Mouse (Mus musculus) myocyte (in vitro differentiated cells): ENCODE data around the gene Fgf9.

Source experiments
- E2F4 ChIP-seq: IDR thresholded peaks from one replicate; pipeline ENCODE4 v1.6.1; 2011; ENCODE audit warnings: mild to moderate bottlenecking, control low read depth, moderate library complexity; ENCODE audit not compliant: insufficient read depth
- MAX ChIP-seq: IDR thresholded peaks from one replicate; pipeline ENCODE4 v1.6.1; 2011; ENCODE audit warnings: low read depth, mild to moderate bottlenecking, control low read depth
- MYOD1 ChIP-seq, 3 experiments: IDR thresholded peaks; one replicate each; pipeline ENCODE4 v1.6.1; 2011; ENCODE audit warnings: control low read depth in 2 of 3, low read depth in 2 of 3, mild to moderate bottlenecking in 2 of 3, moderate library complexity in 1 of 3; ENCODE audit not compliant: insufficient read length in 2 of 3, control insufficient read depth in 1 of 3
- MYOG ChIP-seq, 3 experiments: IDR thresholded peaks; one replicate each; pipeline ENCODE4 v1.6.1; 2011; ENCODE audit warnings: control low read depth in 2 of 3, low read depth in 2 of 3, mild to moderate bottlenecking in 2 of 3; ENCODE audit not compliant: insufficient read length in 2 of 3, control insufficient read depth in 1 of 3, insufficient read depth in 1 of 3
- POLR2A ChIP-seq: IDR thresholded peaks from one replicate; pipeline ENCODE4 v1.6.1; 2011; ENCODE audit warnings: low read depth, mild to moderate bottlenecking, control low read depth, moderate library complexity; ENCODE audit not compliant: insufficient read length
- POLR2AphosphoS2 ChIP-seq: IDR thresholded peaks from one replicate; pipeline ENCODE4 v1.6.1; 2011; ENCODE audit warnings: low read depth, control low read depth; ENCODE audit not compliant: insufficient read length
- REST ChIP-seq: IDR thresholded peaks from one replicate; pipeline ENCODE4 v1.6.1; 2011; ENCODE audit warnings: mild to moderate bottlenecking, control low read depth, moderate library complexity; ENCODE audit not compliant: insufficient read depth, insufficient read length
- SRF ChIP-seq: IDR thresholded peaks from one replicate; pipeline ENCODE4 v1.6.1; 2011; ENCODE audit warnings: low read depth; ENCODE audit not compliant: control insufficient read depth, insufficient read length
- TCF12 ChIP-seq: IDR thresholded peaks from one replicate; pipeline ENCODE4 v1.6.1; 2011; ENCODE audit warnings: mild to moderate bottlenecking, control low read depth; ENCODE audit not compliant: poor library complexity, insufficient read depth, severe bottlenecking
- USF1 ChIP-seq: IDR thresholded peaks from one replicate; pipeline ENCODE4 v1.6.1; 2011; ENCODE audit warnings: low read depth, mild to moderate bottlenecking, control low read depth, moderate library complexity

DNA sequence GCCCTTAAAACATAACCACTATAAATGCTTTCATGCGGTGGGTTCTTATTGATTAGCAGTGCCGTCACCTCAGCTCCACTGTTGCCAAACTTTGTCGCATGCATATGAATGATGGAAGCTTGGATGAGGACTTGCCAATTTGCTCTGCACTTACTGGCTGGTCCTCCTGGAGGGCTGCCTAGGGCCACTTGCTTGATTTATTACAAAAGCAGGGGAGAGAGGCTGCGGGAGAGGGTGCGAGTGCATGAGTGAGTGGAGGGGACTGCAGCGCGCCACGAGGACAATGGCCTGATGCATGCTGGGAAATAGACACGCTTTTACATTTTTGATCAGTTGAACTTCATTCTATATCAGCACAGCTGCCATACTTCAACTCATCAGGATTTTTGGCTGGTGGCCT lies 39.3 kb downstream of the Fgf9 start:
- no peak for TF ChIP-seq USF1
- TF ChIP-seq POLR2A: no peak
- no peak for TF ChIP-seq POLR2AphosphoS2
- TF ChIP-seq SRF: no peak
- TF ChIP-seq E2F4: no peak
- TF ChIP-seq MYOG (IDR thresholded peaks at IDR 0.05; ENCODE audit: control insufficient read depth in 1 of 3, insufficient read depth in 1 of 3, insufficient read length in 2 of 3, low read depth in 2 of 3): no peak
- no peak for TF ChIP-seq TCF12
- TF ChIP-seq REST: no peak
- no peak for TF ChIP-seq MAX
- no peak for TF ChIP-seq MYOD1 (IDR thresholded peaks at IDR 0.05; ENCODE audit: control insufficient read depth in 1 of 3, insufficient read length in 2 of 3, low read depth in 2 of 3)
